Mouse (Mus musculus) forebrain, embryonic 11.5 days (tissue): ENCODE results near the gene Ciita. TPM values are rescaled to one million over a fixed set of nuclear protein-coding genes. Genes with fewer than 3 reads are reported as not detected.

ENCODE experiments used
- ATAC-seq: fragments of 200-750 bp; cut with Nextera tagmentation; replicated peaks from 2 replicates; pipeline ENCODE4 v1.8.0; 2017; ENCODE audit warnings: moderate TSS enrichment; ENCODE audit not compliant: low FRiP score
- DNase-seq: peaks from one replicate; pipeline ENCODE4 v3.0.0-alpha.2; 2017; ENCODE audit warnings: low spot score
- H3K27ac ChIP-seq: fragments of 300-500 bp; sonication (generic); 2 replicates; pipeline ENCODE4 v1.5.1; 2014; ENCODE audit warnings: low read depth, low read length
- H3K27me3 ChIP-seq: fragments of 300-500 bp; sonication (generic); 2 replicates; pipeline ENCODE4 v1.6.1; 2014; ENCODE audit warnings: mild to moderate bottlenecking, low read length, mixed read lengths; ENCODE audit not compliant: control insufficient read depth, insufficient read depth
- H3K36me3 ChIP-seq: fragments of 300-500 bp; sonication (generic); 2 replicates; pipeline ENCODE4 v1.6.1; 2014; ENCODE audit warnings: mild to moderate bottlenecking, low read length, moderate library complexity, mixed read lengths; ENCODE audit not compliant: control insufficient read depth, insufficient read depth
- H3K4me1 ChIP-seq: fragments of 300-500 bp; sonication (generic); replicated peaks from 2 replicates; pipeline ENCODE4 v1.6.1; 2014; ENCODE audit warnings: low read length, mixed read lengths; ENCODE audit not compliant: control insufficient read depth, insufficient read depth
- H3K4me2 ChIP-seq: fragments of 300-500 bp; sonication (generic); 2 replicates; pipeline ENCODE4 v1.6.1; 2014; ENCODE audit warnings: low read depth, mild to moderate bottlenecking, low read length, moderate library complexity, mixed read lengths; ENCODE audit not compliant: severe bottlenecking
- H3K4me3 ChIP-seq: fragments of 300-500 bp; sonication (generic); 2 replicates; pipeline ENCODE4 v1.5.1; 2014; ENCODE audit warnings: low read depth, low read length
- H3K9ac ChIP-seq: fragments of 300-500 bp; sonication (generic); 2 replicates; pipeline ENCODE4 v1.6.1; 2014; ENCODE audit warnings: low read length
- H3K9me3 ChIP-seq: fragments of 300-500 bp; sonication (generic); 2 replicates; pipeline ENCODE4 v1.6.1; 2016; ENCODE audit warnings: low read length, mixed read lengths; ENCODE audit not compliant: control insufficient read depth
- WGBS: fragments of 180-500 bp; shearing (Covaris S2); extraction: QIAGEN DNeasy Blood & Tissue Kit; methylation state at CpG from one replicate; pipeline ENCODE4 v1.1.7; 2014; 5-methylcytosine and 5-hydroxymethylcytosine counted together
- polyA plus RNA-seq: library from polyadenylated mRNA; unstranded; fragments of >200 nt; fragmentation: Nextera tagmentation; extraction: Ambion mirVana; gene quantifications from 2 replicates; pipeline ENCODE4 v1.2.1, GENCODE M21; 2014

The Ciita gene
- polyA plus RNA-seq, 1 experiment from 2014 or later, result 0.63 TPM

DNA sequence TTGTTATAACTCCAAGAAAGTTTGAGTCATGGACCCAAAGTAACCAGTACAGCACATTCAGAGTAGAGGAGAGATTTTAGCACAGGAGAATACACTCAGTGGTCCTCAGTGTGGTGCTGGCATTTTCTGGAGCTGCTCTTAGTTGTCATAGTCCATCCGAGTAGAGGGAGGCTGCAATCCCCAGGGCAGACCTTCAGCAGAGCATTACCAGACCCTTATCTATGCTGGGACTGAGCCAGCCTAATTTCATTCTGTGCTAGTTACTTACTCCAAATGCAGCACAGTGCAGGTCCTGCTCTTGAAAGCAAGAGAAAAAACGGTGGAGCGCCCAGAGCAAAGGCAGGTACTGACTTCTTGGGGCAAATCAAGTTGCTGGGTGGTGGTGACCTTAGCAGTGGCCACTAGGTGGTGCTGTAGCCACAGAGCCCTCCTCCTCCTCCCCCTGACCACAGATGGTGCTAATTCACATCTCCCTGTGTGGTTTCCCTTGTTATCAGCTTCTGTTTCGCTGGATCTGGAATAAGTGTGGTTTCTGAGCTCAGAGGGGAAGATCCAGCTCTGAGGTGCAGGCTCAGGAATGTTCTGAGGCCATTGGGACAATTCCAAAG is 85.5 kb downstream of the Ciita start:
- Histone ChIP-seq H3K9me3 (no peaks in the 10 kb centered on the region), H3K27ac (no peak overlapping the region), H3K9ac (no peak overlapping the region), H3K27me3 (no peaks in the 10 kb centered on the region), H3K4me1 (no peaks in the 10 kb centered on the region), H3K36me3 (no peaks in the 10 kb centered on the region), H3K4me2 (no peak overlapping the region), H3K4me3 (no peak overlapping the region)
- DNase-seq (peak; percentile 85), ATAC-seq (peak; percentile 71; the same call in 1 of the 2 replicates)
- WGBS, result 44% methylated on average over 4 of the region's 4 CpGs

DNA sequence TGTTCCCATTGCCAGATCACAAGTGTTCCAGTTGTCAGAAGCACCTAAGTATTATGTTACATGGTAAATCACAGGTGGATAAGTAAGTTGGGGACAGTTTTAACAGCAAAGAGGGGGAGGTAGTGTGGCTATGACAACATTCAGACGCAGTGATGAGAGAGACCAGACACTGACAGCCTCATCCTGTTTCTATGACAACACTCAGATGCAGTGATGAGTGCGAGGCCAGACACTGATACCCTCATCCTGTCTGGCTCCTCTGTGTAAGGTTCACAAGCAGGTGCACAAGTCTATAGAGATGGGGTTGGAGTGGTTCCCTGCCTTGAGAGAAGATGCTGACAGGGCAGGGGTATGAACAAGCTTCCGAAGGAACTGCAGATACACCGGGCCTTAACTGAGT is 87.3 kb downstream of the Ciita start:
- H3K4me3 ChIP-seq, result no peak overlapping the region
- H3K36me3 ChIP-seq, result no peaks in the 10 kb centered on the region
- DNase-seq, result no peak
- H3K9ac ChIP-seq, result no peak overlapping the region
- H3K27me3 ChIP-seq, result no peaks in the 10 kb centered on the region
- no peak for ATAC-seq
- H3K4me1 ChIP-seq, result no peaks in the 10 kb centered on the region
- WGBS, result 95% methylated on average over 4 of the region's 4 CpGs
- no peak overlapping the region for H3K27ac ChIP-seq
- H3K4me2 ChIP-seq, result no peak overlapping the region
- H3K9me3 ChIP-seq, result no peaks in the 10 kb centered on the region

DNA sequence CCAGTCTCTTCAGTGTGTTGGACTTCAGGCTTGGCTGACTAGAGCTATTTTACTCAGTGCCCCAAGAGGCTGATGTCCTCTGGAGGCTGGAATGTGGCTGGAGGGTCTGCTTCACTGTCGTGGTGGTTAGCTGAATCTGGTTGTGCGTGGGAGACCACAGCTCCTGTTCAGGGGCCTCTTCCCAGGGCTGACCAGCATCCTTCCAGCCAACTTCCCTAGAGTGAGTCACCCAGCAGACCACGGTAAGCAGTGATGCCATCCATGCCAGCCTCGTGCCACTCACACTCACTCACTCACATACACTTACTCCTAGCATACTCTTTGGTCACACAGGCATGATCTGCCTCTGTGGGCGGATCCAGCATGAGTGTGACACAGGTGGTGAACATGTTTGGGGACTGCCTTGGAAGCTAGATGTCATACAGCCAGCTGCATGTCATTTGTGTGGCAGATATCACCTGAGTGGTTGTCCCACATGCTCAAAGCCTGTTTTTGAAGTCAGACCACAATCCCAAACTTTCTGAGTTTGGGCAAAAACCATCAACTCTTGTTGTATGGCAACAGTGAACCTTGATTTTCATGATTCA is 90.0 kb downstream of the Ciita start:
- no peak overlapping the region for H3K4me2 ChIP-seq
- H3K4me3 ChIP-seq, result no peak overlapping the region
- no peak overlapping the region for H3K9ac ChIP-seq
- WGBS, result 83% methylated on average over 5 of the region's 5 CpGs
- DNase-seq (no peak), ATAC-seq (no peak)
- H3K9me3 ChIP-seq, result no peaks in the 10 kb centered on the region
- no peaks in the 10 kb centered on the region; the same call in 1 of the 2 replicates for H3K36me3 ChIP-seq
- no peak overlapping the region for H3K27ac ChIP-seq
- H3K4me1 ChIP-seq, result no peaks in the 10 kb centered on the region
- no peaks in the 10 kb centered on the region for H3K27me3 ChIP-seq

DNA sequence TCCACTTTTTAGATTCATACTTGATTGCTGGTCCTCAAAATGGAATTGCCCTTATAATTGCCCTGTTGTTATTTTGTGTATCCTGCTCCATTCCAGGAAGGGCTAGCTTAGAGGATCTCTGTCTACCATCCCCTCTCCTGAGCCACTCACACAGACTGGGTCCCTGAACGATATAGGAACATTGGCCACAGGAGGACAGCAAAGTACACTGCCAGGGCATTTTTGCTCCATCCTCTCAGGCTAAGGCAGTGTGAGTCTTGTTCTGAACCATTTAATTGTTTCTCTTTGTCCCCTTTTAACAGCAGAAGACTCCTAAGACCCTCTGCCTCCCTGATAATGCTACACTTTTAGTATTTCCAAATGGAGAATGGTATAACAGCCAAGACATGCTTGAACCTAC is 90.8 kb downstream of the Ciita start:
- no peaks in the 10 kb centered on the region for H3K27me3 ChIP-seq
- DNase-seq, result no peak
- H3K9ac ChIP-seq, result no peak overlapping the region
- H3K27ac ChIP-seq, result no peak overlapping the region
- no peak for ATAC-seq
- H3K36me3 ChIP-seq, result no peaks in the 10 kb centered on the region; the same call in 1 of the 2 replicates
- H3K4me1 ChIP-seq, result no peaks in the 10 kb centered on the region
- 74% methylated on average over 1 of the region's 1 CpGs for WGBS
- H3K9me3 ChIP-seq, result no peaks in the 10 kb centered on the region
- H3K4me2 ChIP-seq, result no peak overlapping the region
- H3K4me3 ChIP-seq, result no peak overlapping the region

DNA sequence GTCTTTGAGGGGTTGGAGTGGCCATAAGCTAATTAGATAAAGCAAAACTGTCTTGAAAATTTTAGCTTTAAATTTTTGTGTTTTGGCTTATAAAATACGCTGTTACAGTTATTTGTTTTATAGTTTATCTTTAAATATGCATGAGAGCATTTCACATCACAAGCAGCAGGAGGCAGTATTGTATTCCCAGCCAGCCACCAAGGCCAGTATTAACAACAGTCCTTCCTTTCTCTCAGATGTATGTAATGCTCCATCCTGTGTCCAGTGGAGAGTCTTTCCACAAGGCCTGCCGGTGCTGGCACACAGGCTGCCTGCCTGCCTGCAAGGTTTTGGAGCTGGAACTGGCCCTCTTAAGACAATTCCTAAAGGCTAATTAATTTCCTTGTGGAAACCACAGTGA is 92.0 kb downstream of the Ciita start:
- H3K4me3 ChIP-seq, result no peak overlapping the region
- H3K27me3 ChIP-seq, result no peaks in the 10 kb centered on the region
- 64% methylated on average over 2 of the region's 2 CpGs for WGBS
- H3K27ac ChIP-seq, result no peak overlapping the region
- H3K4me1 ChIP-seq, result no peaks in the 10 kb centered on the region
- H3K9ac ChIP-seq, result no peak overlapping the region
- H3K36me3 ChIP-seq, result no peaks in the 10 kb centered on the region; the same call in 1 of the 2 replicates
- no peaks in the 10 kb centered on the region for H3K9me3 ChIP-seq
- DNase-seq (no peak), ATAC-seq (no peak)
- no peak overlapping the region for H3K4me2 ChIP-seq

DNA sequence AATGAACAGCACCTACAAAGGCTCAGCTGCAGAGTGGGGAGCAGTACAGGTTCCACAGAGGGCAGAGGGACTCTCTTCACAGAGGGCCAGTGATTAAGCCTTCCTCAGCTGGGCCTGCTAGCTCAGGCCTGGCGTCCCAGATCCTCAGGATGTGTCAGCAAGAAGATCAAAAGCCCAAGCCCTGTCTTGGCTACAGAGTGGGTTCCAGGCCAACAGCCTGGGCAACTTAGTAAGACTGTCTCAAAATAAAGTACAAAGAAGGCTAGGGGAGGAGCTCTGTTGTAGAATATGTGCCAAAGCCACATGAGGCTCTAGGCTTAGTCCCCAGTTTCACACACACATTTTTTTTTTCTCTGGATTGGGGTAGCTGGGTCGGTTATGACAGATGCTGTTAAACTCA is 95.1 kb downstream of the Ciita start:
- Histone ChIP-seq H3K36me3 (no peaks in the 10 kb centered on the region; the same call in 1 of the 2 replicates), H3K4me3 (no peak overlapping the region), H3K27me3 (no peaks in the 10 kb centered on the region), H3K9ac (no peak overlapping the region), H3K27ac (no peak overlapping the region), H3K4me1 (no peaks in the 10 kb centered on the region), H3K9me3 (no peaks in the 10 kb centered on the region), H3K4me2 (no peak overlapping the region)
- ATAC-seq (no peak), DNase-seq (no peak)
- WGBS, result 90% methylated on average over 2 of the region's 2 CpGs

DNA sequence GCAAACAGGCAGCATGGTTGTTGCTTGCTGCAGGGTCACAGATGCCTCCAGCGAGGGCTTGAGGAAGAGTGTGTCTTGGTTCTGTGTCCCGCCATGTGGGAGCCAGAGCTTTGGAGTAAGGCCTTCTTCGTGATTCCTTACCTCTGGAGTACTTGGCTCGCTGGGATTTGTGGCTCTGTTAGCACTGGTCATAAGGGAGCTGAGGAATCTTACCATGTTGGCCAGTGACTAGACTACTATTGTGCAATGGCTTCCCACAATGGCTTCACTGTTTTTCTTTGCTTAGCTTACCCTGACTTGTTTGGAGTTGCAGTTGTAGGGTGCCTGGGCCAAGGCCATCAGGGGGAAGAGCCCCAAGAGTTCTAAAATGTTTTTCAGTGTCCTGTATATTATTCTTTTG is 96.1 kb downstream of the Ciita start:
- Histone ChIP-seq H3K27ac (no peak overlapping the region), H3K4me2 (no peak overlapping the region), H3K4me3 (no peak overlapping the region), H3K4me1 (no peaks in the 10 kb centered on the region), H3K27me3 (no peaks in the 10 kb centered on the region), H3K36me3 (no peaks in the 10 kb centered on the region; the same call in 1 of the 2 replicates), H3K9ac (no peak overlapping the region), H3K9me3 (no peaks in the 10 kb centered on the region)
- DNase-seq (no peak), ATAC-seq (no peak)
- WGBS, result 96% methylated on average over 4 of the region's 4 CpGs

DNA sequence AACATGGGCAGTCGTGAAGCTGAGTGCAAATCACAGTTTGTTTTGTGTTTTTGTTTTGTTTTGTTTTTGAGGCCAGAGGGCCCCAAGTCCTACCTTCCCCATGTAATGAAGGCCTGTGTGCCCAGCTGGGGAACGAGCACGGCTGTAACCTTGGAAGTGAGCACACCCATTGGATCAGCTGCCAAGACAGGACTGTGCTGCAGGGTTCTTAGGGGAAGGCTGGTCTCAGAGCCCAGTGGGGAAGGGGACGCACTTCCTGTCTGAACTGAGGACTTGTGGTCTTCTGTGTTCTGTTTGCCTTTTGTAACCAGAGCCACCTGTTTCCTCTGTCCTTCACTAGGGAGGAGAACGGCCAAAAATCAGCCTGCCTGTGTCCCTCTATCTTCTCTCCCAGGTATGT is 97.7 kb downstream of the Ciita start:
- H3K9me3 ChIP-seq, result no peaks in the 10 kb centered on the region
- ATAC-seq (no peak), DNase-seq (no peak)
- no peak overlapping the region for H3K4me2 ChIP-seq
- no peaks in the 10 kb centered on the region; the same call in 1 of the 2 replicates for H3K36me3 ChIP-seq
- no peaks in the 10 kb centered on the region for H3K27me3 ChIP-seq
- H3K27ac ChIP-seq, result no peak overlapping the region
- no peak overlapping the region for H3K4me3 ChIP-seq
- H3K9ac ChIP-seq, result no peak overlapping the region
- H3K4me1 ChIP-seq, result no peaks in the 10 kb centered on the region
- 64% methylated on average over 5 of the region's 5 CpGs for WGBS
